Mouse (Mus musculus): ENCODE measurements around the gene Cln6. TPM values are rescaled to one million over a fixed set of nuclear protein-coding genes. Genes with fewer than 3 reads are reported as not detected.

Cln6 gene
- total and polyA plus RNA-seq, 2 experiments from 2014 or later: 9.5 to 31.7 TPM

- H3K27me3 ChIP-seq (ENCODE audit: insufficient read depth, low read length): no peaks in the 10 kb centered on the region
- 98% methylated on average over 5 of the region's 5 CpGs for WGBS
- no peaks in the 10 kb centered on the region for H3K36me3 ChIP-seq (ENCODE audit: insufficient read depth, low read length)
- no peaks in the 10 kb centered on the region for H3K4me1 ChIP-seq (ENCODE audit: insufficient read depth, low read length)
- no peak overlapping the region for H3K27ac ChIP-seq
- DNase-seq (ENCODE audit: low spot score) (no peak), ATAC-seq (no peak)
- no peak for TF ChIP-seq CTCF (IDR thresholded peaks at IDR 0.05; ENCODE audit: low read depth)
- H3K9me3 ChIP-seq (ENCODE audit: low read length): no peaks in the 10 kb centered on the region
- H3K9ac ChIP-seq (replicated peaks; ENCODE audit: low read length): no peak overlapping the region
- no peak overlapping the region for H3K4me3 ChIP-seq (ENCODE audit: low read length)
- no peak overlapping the region for H3K4me2 ChIP-seq (ENCODE audit: low read depth, low read length)
Observed at GRCm38 (mm10) chr9:62844461-62844860, 5.9 kb downstream of the Cln6 start.

GRCm38 (mm10) chr9:62847694-62848093, 9.1 kb downstream of the Cln6 start:
- peak; percentile 99 for TF ChIP-seq CTCF (IDR thresholded peaks at IDR 0.05; ENCODE audit: low read depth)
- H3K27ac ChIP-seq: no peak overlapping the region
- H3K4me1 ChIP-seq (ENCODE audit: insufficient read depth, low read length): no peaks in the 10 kb centered on the region
- no peaks in the 10 kb centered on the region for H3K27me3 ChIP-seq (ENCODE audit: insufficient read depth, low read length)
- ATAC-seq: peak; percentile 78
- no peaks in the 10 kb centered on the region for H3K9me3 ChIP-seq (ENCODE audit: low read length)
- no peaks in the 10 kb centered on the region for H3K36me3 ChIP-seq (ENCODE audit: insufficient read depth, low read length)
- no peak overlapping the region for H3K9ac ChIP-seq (replicated peaks; ENCODE audit: low read length)
- no peak overlapping the region for H3K4me3 ChIP-seq (ENCODE audit: low read length)
- peak; percentile 92 for DNase-seq (ENCODE audit: low spot score)
- 4% methylated on average over 3 of the region's 3 CpGs for WGBS
- H3K4me2 ChIP-seq (ENCODE audit: low read depth, low read length): no peak overlapping the region

GRCm38 (mm10) chr9:62848641-62849040, 10.1 kb downstream of the Cln6 start:
- no peak overlapping the region for H3K27ac ChIP-seq
- no peak overlapping the region for H3K4me2 ChIP-seq (ENCODE audit: low read depth, low read length)
- no peaks in the 10 kb centered on the region for H3K36me3 ChIP-seq (ENCODE audit: insufficient read depth, low read length)
- no peak overlapping the region for H3K4me3 ChIP-seq (ENCODE audit: low read length)
- ATAC-seq (0 out of 2 replicates have a peak, but pooled peaks have one; percentile 2), DNase-seq (ENCODE audit: low spot score) (no peak)
- no peaks in the 10 kb centered on the region for H3K4me1 ChIP-seq (ENCODE audit: insufficient read depth, low read length)
- WGBS: 65% methylated on average over 3 of the region's 3 CpGs
- H3K27me3 ChIP-seq (ENCODE audit: insufficient read depth, low read length): no peaks in the 10 kb centered on the region
- H3K9ac ChIP-seq (replicated peaks; ENCODE audit: low read length): no peak overlapping the region
- H3K9me3 ChIP-seq (ENCODE audit: low read length): no peaks in the 10 kb centered on the region
- TF ChIP-seq CTCF (IDR thresholded peaks at IDR 0.05; ENCODE audit: low read depth): no peak

- Histone ChIP-seq H3K4me2 (ENCODE audit: low read depth, low read length) (no peak overlapping the region), H3K9me3 (ENCODE audit: low read length) (no peaks in the 10 kb centered on the region), H3K9ac (replicated peaks; ENCODE audit: low read length) (no peak overlapping the region), H3K36me3 (ENCODE audit: insufficient read depth, low read length) (no peaks in the 10 kb centered on the region), H3K27ac (no peak overlapping the region), H3K4me1 (ENCODE audit: insufficient read depth, low read length) (no peaks in the 10 kb centered on the region), H3K4me3 (ENCODE audit: low read length) (no peak overlapping the region), H3K27me3 (ENCODE audit: insufficient read depth, low read length) (no peaks in the 10 kb centered on the region)
- no peak for TF ChIP-seq CTCF (IDR thresholded peaks at IDR 0.05; ENCODE audit: low read depth)
- WGBS: 69% methylated on average over 2 of the region's 2 CpGs
- ATAC-seq: no peak
- no peak for DNase-seq (ENCODE audit: low spot score)
Observed at GRCm38 (mm10) chr9:62851571-62851970, 13.0 kb downstream of the Cln6 start.

GRCm38 (mm10) chr9:62854483-62854882, 15.9 kb downstream of the Cln6 start:
- WGBS: 33% methylated on average over 4 of the region's 4 CpGs
- no peak for DNase-seq (ENCODE audit: low spot score)
- no peak for TF ChIP-seq CTCF (IDR thresholded peaks at IDR 0.05; ENCODE audit: low read depth)

GRCm38 (mm10) chr9:62857216-62857615, 18.6 kb downstream of the Cln6 start:
- ATAC-seq: no peak

More at GRCm38 (mm10) chr9:62854483-62854882, 15.9 kb downstream of the Cln6 start:
- no peak for ATAC-seq
- no peaks in the 10 kb centered on the region for H3K4me1 ChIP-seq (ENCODE audit: insufficient read depth, low read length)
- no peaks in the 10 kb centered on the region for H3K9me3 ChIP-seq (ENCODE audit: low read length)
- H3K4me2 ChIP-seq (ENCODE audit: low read depth, low read length): no peak overlapping the region
- no peak overlapping the region for H3K9ac ChIP-seq (replicated peaks; ENCODE audit: low read length)
- H3K27ac ChIP-seq: no peak overlapping the region
- no peak overlapping the region for H3K4me3 ChIP-seq (ENCODE audit: low read length)
- H3K27me3 ChIP-seq (ENCODE audit: insufficient read depth, low read length): no peaks in the 10 kb centered on the region
- H3K36me3 ChIP-seq (ENCODE audit: insufficient read depth, low read length): no peaks in the 10 kb centered on the region

GRCm38 (mm10) chr9:62857719-62858261, 19.2 kb downstream of the Cln6 start, which contains the start of gene Calml4:
Calml4 (plus strand) TSS chr9:62858080.
- TF ChIP-seq CTCF (IDR thresholded peaks at IDR 0.05; ENCODE audit: low read depth): no peak
- DNase-seq (ENCODE audit: low spot score): peak; percentile 79
- Histone ChIP-seq H3K4me3 (ENCODE audit: low read length) (no peak within 1 kb of the TSS), H3K4me1 (ENCODE audit: insufficient read depth, low read length) (no peaks in the 10 kb centered on the region), H3K4me2 (ENCODE audit: low read depth, low read length) (peak within 1 kb of the TSS; percentile 23), H3K9me3 (ENCODE audit: low read length) (no peaks in the 10 kb centered on the region), H3K27me3 (ENCODE audit: insufficient read depth, low read length) (no peaks in the 10 kb centered on the region), H3K9ac (replicated peaks; ENCODE audit: low read length) (no peak within 1 kb of the TSS), H3K27ac (0 out of 2 replicates have a peak within 1 kb of the TSS, but pooled peaks have one; percentile 33), H3K36me3 (ENCODE audit: insufficient read depth, low read length) (no peaks in the 10 kb centered on the region)
- ATAC-seq: peak; percentile 68
- 45% methylated on average over 20 of the region's 20 CpGs for WGBS

More at GRCm38 (mm10) chr9:62857216-62857615, 18.6 kb downstream of the Cln6 start:
- Histone ChIP-seq H3K4me3 (ENCODE audit: low read length) (no peak overlapping the region), H3K4me2 (ENCODE audit: low read depth, low read length) (no peak overlapping the region), H3K4me1 (ENCODE audit: insufficient read depth, low read length) (no peaks in the 10 kb centered on the region), H3K36me3 (ENCODE audit: insufficient read depth, low read length) (no peaks in the 10 kb centered on the region), H3K9ac (replicated peaks; ENCODE audit: low read length) (no peak overlapping the region), H3K27ac (no peak overlapping the region), H3K27me3 (ENCODE audit: insufficient read depth, low read length) (no peaks in the 10 kb centered on the region), H3K9me3 (ENCODE audit: low read length) (no peaks in the 10 kb centered on the region)
- WGBS: 82% methylated on average over 9 of the region's 9 CpGs
- no peak for TF ChIP-seq CTCF (IDR thresholded peaks at IDR 0.05; ENCODE audit: low read depth)
- no peak for DNase-seq (ENCODE audit: low spot score)

Measured in hindbrain, postnatal 0 days (tissue).